Mouse (Mus musculus): ENCODE data around the gene Chchd2. TPM values are rescaled to one million over a fixed set of nuclear protein-coding genes. Genes with fewer than 3 reads are reported as not detected.
A peak's percentile ranks its signal among the peaks of the same experiment; 100 is the strongest.
"Not testable (repeated sequence)": the region's sequence is repeated elsewhere in the genome, so short reads cannot be mapped to it uniquely, and the experiment has no call there.

The Chchd2 gene
- polyA plus RNA-seq, 1 experiment from 2014 or later, result 800 TPM

DNA sequence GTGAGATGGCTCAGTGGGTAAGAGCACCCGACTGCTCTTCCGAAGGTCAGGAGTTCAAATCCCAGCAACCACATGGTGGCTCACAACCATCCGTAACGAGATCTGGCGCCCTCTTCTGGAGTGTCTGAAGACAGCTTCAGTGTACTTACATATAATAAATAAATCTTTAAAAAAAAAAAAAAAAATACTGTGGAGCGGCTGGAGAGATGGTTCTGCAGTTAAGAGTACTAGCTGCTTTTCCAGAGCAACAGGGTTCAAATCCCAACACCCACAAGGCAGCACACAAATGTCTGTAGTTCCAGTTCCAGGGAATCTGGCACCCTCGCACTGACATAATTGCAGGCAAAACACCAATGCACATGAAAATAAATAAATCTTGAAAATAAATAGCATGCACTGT, 3.1 kb upstream of the Chchd2 start:
- 75% methylated on average over 4 of the region's 7 CpGs for WGBS
- ATAC-seq (ENCODE audit: insufficient read depth, low FRiP score); H3K27me3 ChIP-seq (ENCODE audit: control insufficient read depth, insufficient read depth, low read length); H3K4me3 ChIP-seq (replicated peaks; ENCODE audit: low read length); H3K9me3 ChIP-seq (replicated peaks; ENCODE audit: control insufficient read depth, low read length); H3K36me3 ChIP-seq (ENCODE audit: control insufficient read depth, insufficient read depth, low read length); H3K4me2 ChIP-seq (ENCODE audit: low read depth, low read length); H3K9ac ChIP-seq (ENCODE audit: low read length); H3K27ac ChIP-seq (ENCODE audit: low read length): not testable (repeated sequence)
- H3K4me1 ChIP-seq (ENCODE audit: control insufficient read depth, insufficient read depth, low read length), result peaks cover 12% of the 10 kb centered on the region; the same call in 1 of the 2 replicates

DNA sequence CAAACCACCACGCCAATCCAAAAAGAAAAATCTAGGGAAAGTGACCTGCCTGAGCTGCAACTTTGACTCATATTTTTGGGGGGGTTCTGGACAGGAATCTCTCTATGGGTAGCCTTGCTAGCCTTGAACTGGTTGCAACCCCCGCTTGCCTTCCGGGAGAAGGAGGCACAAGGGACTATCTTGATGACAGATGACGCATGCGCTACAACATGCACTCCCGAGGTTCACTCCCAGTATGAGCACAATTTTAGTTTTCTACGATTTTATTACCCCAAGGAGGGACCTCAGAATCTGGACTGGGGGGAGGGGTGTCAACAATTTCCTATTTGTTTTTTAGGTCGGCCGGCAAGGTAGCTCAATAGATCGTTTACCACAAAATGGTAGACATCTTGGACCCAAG, 999 bp downstream of the Chchd2 start:
- Histone ChIP-seq H3K36me3 (ENCODE audit: control insufficient read depth, insufficient read depth, low read length) (peaks cover 14% of the 10 kb centered on the region; the same call in 1 of the 2 replicates), H3K4me1 (ENCODE audit: control insufficient read depth, insufficient read depth, low read length) (peaks cover 9% of the 10 kb centered on the region; the same call in 1 of the 2 replicates), H3K27ac (ENCODE audit: low read length) (0 out of 2 replicates have a peak overlapping the region, but pooled peaks have one; percentile 97), H3K4me3 (replicated peaks; ENCODE audit: low read length) (peak overlapping the region; percentile 85), H3K9ac (ENCODE audit: low read length) (peak overlapping the region; percentile 87), H3K9me3 (replicated peaks; ENCODE audit: control insufficient read depth, low read length) (no peaks in the 10 kb centered on the region), H3K4me2 (ENCODE audit: low read depth, low read length) (peak overlapping the region; percentile 92), H3K27me3 (ENCODE audit: control insufficient read depth, insufficient read depth, low read length) (no peaks in the 10 kb centered on the region)
- no peak for ATAC-seq (ENCODE audit: insufficient read depth, low FRiP score)
- 31% methylated on average over 10 of the region's 10 CpGs for whole genome bisulfite sequencing

DNA sequence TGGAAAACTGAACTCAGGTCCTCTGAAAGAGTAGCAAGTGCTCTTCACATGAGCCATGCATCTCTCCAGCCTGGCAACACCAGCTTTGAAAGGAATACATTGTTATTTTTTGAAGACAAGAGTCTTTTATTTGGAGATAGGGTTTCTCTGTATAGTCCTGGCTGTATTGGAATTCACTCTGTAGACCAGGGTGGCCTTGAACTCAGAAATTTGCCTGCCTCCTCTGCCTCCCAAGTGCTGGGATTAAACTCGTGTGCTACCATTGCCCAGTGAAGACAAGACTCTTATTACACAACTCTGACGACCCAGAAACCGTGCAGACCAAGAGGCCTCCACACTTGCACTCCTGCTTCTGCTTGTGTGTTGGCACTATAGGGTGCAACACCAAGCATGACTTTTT, 7.4 kb downstream of the Chchd2 start:
- no peak for ATAC-seq (ENCODE audit: insufficient read depth, low FRiP score)
- 69% methylated on average over 3 of the region's 3 CpGs for WGBS

DNA sequence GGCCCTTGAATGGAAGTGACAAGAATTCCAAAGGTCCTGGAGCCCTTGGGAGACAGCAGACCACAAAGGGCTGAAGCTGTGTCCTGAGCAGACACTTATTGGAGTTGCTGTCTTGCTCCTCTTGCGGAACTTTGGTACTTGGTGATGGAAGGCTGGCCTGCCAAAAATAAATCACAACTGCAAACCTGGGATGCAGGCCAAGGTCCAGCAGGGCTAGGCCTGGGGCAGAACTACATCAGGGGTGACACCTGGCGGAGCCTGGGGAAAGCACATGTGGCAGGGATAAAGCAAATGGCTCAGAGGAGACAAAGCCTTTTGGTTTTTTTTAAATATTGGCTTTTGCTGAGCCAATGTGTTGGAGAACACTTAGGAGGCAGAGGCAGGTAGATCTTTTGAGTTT, 8.3 kb downstream of the Chchd2 start:
- Histone ChIP-seq H3K4me3 (replicated peaks; ENCODE audit: low read length) (no peak overlapping the region), H3K4me1 (ENCODE audit: control insufficient read depth, insufficient read depth, low read length) (no peaks in the 10 kb centered on the region), H3K9me3 (replicated peaks; ENCODE audit: control insufficient read depth, low read length) (no peaks in the 10 kb centered on the region), H3K27ac (ENCODE audit: low read length) (no peak overlapping the region), H3K9ac (ENCODE audit: low read length) (no peak overlapping the region), H3K4me2 (ENCODE audit: low read depth, low read length) (no peak overlapping the region), H3K36me3 (ENCODE audit: control insufficient read depth, insufficient read depth, low read length) (peaks cover 13% of the 10 kb centered on the region; the same call in 1 of the 2 replicates), H3K27me3 (ENCODE audit: control insufficient read depth, insufficient read depth, low read length) (no peaks in the 10 kb centered on the region)
- no peak for ATAC-seq (ENCODE audit: insufficient read depth, low FRiP score)
- 52% methylated on average over 2 of the region's 2 CpGs for WGBS

More for the DNA sequence above, 7.4 kb downstream of the Chchd2 start:
- no peaks in the 10 kb centered on the region for H3K9me3 ChIP-seq (replicated peaks; ENCODE audit: control insufficient read depth, low read length)
- no peak overlapping the region for H3K27ac ChIP-seq (ENCODE audit: low read length)
- no peaks in the 10 kb centered on the region for H3K4me1 ChIP-seq (ENCODE audit: control insufficient read depth, insufficient read depth, low read length)
- H3K9ac ChIP-seq (ENCODE audit: low read length), result no peak overlapping the region
- H3K36me3 ChIP-seq (ENCODE audit: control insufficient read depth, insufficient read depth, low read length), result peaks cover 18% of the 10 kb centered on the region; the same call in 1 of the 2 replicates
- H3K4me2 ChIP-seq (ENCODE audit: low read depth, low read length), result no peak overlapping the region
- no peak overlapping the region for H3K4me3 ChIP-seq (replicated peaks; ENCODE audit: low read length)
- no peaks in the 10 kb centered on the region for H3K27me3 ChIP-seq (ENCODE audit: control insufficient read depth, insufficient read depth, low read length)

DNA sequence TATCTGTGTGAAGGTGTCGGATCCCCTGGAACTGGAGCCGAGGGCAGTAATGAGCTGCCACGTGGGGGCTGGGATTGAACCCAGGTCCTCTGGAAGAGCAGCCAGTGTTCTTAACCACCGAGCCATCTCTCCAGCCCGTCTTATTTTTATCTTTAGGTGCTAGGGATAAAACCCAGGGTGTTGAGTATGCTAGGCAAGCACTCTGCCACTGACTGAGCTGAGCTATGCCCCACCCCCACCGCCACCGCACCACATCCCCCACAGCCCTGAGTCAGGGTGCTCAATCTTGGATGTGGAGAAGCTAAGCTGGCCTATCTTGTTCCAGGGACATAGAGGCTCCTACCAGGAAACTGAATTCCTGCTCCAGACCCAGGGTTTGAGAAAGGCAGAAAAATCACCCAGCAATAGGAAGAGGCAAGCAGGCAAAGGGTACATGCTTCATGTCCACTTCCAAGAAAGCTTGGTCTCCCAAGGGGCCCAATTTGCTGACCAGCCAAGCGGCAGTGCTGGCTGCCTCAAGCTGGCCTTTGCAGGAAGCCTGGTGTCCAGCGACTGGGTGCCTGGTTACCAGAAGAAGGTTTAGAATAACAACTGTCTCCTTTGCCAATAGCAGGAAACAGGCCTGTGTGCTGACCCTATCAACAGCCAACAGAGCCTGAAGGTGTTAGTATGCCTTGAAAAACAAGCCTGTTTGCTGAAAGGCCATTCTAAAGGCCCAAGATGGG, 9.4 kb downstream of the Chchd2 start:
- Histone ChIP-seq H3K9me3 (replicated peaks; ENCODE audit: control insufficient read depth, low read length) (no peaks in the 10 kb centered on the region), H3K36me3 (ENCODE audit: control insufficient read depth, insufficient read depth, low read length) (peaks cover 9% of the 10 kb centered on the region; the same call in 1 of the 2 replicates), H3K4me1 (ENCODE audit: control insufficient read depth, insufficient read depth, low read length) (no peaks in the 10 kb centered on the region), H3K9ac (ENCODE audit: low read length) (no peak overlapping the region), H3K27ac (ENCODE audit: low read length) (no peak overlapping the region), H3K27me3 (ENCODE audit: control insufficient read depth, insufficient read depth, low read length) (no peaks in the 10 kb centered on the region), H3K4me3 (replicated peaks; ENCODE audit: low read length) (no peak overlapping the region), H3K4me2 (ENCODE audit: low read depth, low read length) (no peak overlapping the region)
- 67% methylated on average over 9 of the region's 9 CpGs for WGBS
- ATAC-seq (ENCODE audit: insufficient read depth, low FRiP score), result no peak

DNA sequence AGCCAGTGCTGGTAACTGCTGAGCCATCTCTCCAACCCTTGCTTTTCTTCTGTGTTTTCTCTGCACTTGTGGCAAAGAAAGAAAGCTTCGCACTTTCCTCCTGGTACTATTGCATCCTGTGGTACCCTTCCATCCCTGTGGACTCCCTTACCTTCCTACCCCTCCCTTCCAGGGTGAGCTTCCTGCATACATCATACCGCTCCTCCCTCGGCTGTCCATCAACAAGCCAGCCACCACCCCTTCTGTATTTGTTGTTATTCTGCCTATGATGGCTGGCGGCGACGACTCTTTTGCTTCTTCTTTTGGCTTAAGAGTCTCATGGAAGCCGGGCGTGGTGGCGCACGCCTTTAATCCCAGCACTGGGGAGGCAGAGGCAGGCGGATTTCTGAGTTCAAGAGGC, 12.2 kb downstream of the Chchd2 start:
- ATAC-seq (ENCODE audit: insufficient read depth, low FRiP score), result no peak
- no peaks in the 10 kb centered on the region for H3K4me1 ChIP-seq (ENCODE audit: control insufficient read depth, insufficient read depth, low read length)
- no peak overlapping the region for H3K9ac ChIP-seq (ENCODE audit: low read length)
- H3K27me3 ChIP-seq (ENCODE audit: control insufficient read depth, insufficient read depth, low read length), result no peaks in the 10 kb centered on the region
- H3K9me3 ChIP-seq (replicated peaks; ENCODE audit: control insufficient read depth, low read length), result no peaks in the 10 kb centered on the region
- no peak overlapping the region for H3K27ac ChIP-seq (ENCODE audit: low read length)
- H3K4me2 ChIP-seq (ENCODE audit: low read depth, low read length), result no peak overlapping the region
- WGBS, result 69% methylated on average over 11 of the region's 11 CpGs
- H3K36me3 ChIP-seq (ENCODE audit: control insufficient read depth, insufficient read depth, low read length), result 0 out of 2 replicates have a peak, but pooled peaks cover under 1% of the 10 kb centered on the region
- H3K4me3 ChIP-seq (replicated peaks; ENCODE audit: low read length), result no peak overlapping the region

DNA sequence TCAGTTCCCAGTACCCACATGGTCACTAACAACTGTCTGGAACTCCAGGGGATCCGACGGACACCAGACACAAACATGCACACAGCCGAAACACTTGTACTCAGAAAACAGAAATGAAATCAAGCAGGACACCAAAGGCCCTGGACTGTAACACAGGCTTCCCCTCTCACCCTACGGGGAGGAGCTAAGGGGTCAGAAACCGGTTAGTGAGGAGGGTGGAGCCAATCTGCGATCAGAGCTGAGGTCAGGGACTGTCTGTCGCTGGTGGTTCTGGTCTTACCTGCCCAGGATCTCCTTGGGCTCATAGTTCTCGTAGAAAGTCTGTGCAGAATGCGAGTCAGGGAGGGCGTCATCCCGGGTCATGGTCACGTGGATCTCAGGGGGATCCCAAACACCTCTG, 13.3 kb downstream of the Chchd2 start:
- no peak for ATAC-seq (ENCODE audit: insufficient read depth, low FRiP score)
- Histone ChIP-seq H3K4me1 (ENCODE audit: control insufficient read depth, insufficient read depth, low read length) (no peaks in the 10 kb centered on the region), H3K9me3 (replicated peaks; ENCODE audit: control insufficient read depth, low read length) (no peaks in the 10 kb centered on the region), H3K9ac (ENCODE audit: low read length) (no peak overlapping the region), H3K27me3 (ENCODE audit: control insufficient read depth, insufficient read depth, low read length) (no peaks in the 10 kb centered on the region), H3K27ac (ENCODE audit: low read length) (no peak overlapping the region), H3K4me3 (replicated peaks; ENCODE audit: low read length) (no peak overlapping the region), H3K4me2 (ENCODE audit: low read depth, low read length) (no peak overlapping the region), H3K36me3 (ENCODE audit: control insufficient read depth, insufficient read depth, low read length) (no peaks in the 10 kb centered on the region)
- 80% methylated on average over 12 of the region's 12 CpGs for WGBS

DNA sequence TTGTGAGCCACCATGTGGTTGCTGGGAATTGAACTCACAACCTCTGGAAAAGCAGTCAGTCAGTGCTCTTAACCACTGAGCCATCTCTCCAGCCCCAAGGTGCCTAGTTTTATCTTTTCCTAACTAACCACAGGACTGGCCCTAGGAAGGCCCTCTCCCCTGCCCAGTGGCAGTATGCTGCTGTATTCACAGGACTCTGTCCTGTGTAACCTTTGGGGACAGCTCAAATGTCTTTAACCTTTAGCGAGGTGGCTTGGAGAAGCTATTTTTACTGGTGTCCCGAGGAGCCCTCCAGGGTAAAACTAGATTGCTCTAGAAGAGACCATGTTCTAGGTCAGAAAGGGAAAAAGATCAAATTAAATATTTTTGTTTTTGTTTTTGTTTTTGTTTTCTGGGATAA, 16.0 kb downstream of the Chchd2 start:
- H3K4me1 ChIP-seq (ENCODE audit: control insufficient read depth, insufficient read depth, low read length), result no peaks in the 10 kb centered on the region
- WGBS, result 80% methylated on average over 2 of the region's 2 CpGs
- H3K36me3 ChIP-seq (ENCODE audit: control insufficient read depth, insufficient read depth, low read length), result no peaks in the 10 kb centered on the region
- H3K4me2 ChIP-seq (ENCODE audit: low read depth, low read length), result no peak overlapping the region
- H3K27ac ChIP-seq (ENCODE audit: low read length), result no peak overlapping the region
- no peak overlapping the region for H3K9ac ChIP-seq (ENCODE audit: low read length)
- H3K9me3 ChIP-seq (replicated peaks; ENCODE audit: control insufficient read depth, low read length), result no peaks in the 10 kb centered on the region
- no peak for ATAC-seq (ENCODE audit: insufficient read depth, low FRiP score)
- no peaks in the 10 kb centered on the region for H3K27me3 ChIP-seq (ENCODE audit: control insufficient read depth, insufficient read depth, low read length)
- no peak overlapping the region for H3K4me3 ChIP-seq (replicated peaks; ENCODE audit: low read length)

DNA sequence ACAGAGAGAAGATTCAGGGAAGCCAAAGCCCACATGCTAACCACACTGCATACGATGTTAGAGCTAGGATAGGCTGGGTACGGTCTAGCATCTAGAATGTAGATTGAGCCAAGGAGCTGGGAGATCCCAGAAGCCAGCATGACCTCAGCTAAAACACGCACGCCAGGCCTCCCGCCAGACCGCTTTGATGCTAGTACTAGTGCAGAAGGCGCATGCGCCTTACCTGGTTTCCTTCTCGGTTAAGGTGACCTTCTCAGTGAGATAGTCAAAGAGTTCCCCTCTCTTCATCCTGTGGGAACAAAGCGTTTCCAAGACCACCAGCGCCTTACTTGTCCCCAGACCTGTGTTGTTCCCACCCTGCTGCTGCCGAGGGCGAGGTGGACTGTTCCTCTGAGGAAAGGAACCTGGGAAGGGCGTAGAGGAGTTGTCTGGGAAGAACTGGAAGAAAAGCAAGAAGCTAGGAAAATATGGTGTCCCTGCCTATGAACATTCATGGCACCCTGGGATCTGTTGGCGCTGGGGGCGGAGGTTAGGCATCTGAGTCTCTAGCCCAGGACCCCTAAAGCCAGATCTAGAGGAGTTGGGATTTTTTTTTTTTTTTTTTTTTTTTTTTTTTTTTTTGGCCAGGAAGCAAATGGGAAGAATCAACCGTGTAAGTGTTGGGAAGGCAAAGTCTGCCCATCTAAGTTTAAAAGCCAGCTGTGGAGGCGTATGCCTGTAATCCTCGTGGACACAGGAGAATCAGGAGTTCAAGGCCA, 17.9 kb downstream of the Chchd2 start:
- H3K36me3 ChIP-seq (ENCODE audit: control insufficient read depth, insufficient read depth, low read length), result no peaks in the 10 kb centered on the region
- H3K4me2 ChIP-seq (ENCODE audit: low read depth, low read length), result no peak overlapping the region
- H3K9me3 ChIP-seq (replicated peaks; ENCODE audit: control insufficient read depth, low read length), result no peaks in the 10 kb centered on the region
- no peaks in the 10 kb centered on the region for H3K4me1 ChIP-seq (ENCODE audit: control insufficient read depth, insufficient read depth, low read length)
- H3K9ac ChIP-seq (ENCODE audit: low read length), result no peak overlapping the region
- H3K4me3 ChIP-seq (replicated peaks; ENCODE audit: low read length), result no peak overlapping the region
- no peak for ATAC-seq (ENCODE audit: insufficient read depth, low FRiP score)
- WGBS, result 86% methylated on average over 19 of the region's 19 CpGs
- H3K27me3 ChIP-seq (ENCODE audit: control insufficient read depth, insufficient read depth, low read length), result no peaks in the 10 kb centered on the region
- H3K27ac ChIP-seq (ENCODE audit: low read length), result no peak overlapping the region
